Mouse (Mus musculus) cerebellum, adult 2 months (tissue): ENCODE data around the gene Lmx1b.

ENCODE experiments used
- CTCF ChIP-seq: fragments of 200-500 bp; IDR thresholded peaks from 2 replicates; pipeline ENCODE4 v1.5.1; 2011; ENCODE audit warnings: low read depth, mild to moderate bottlenecking, control low read depth, low read length, moderate library complexity, borderline replicate concordance; ENCODE audit not compliant: insufficient read depth
- POLR2A ChIP-seq: fragments of 200-500 bp; IDR thresholded peaks from 2 replicates; pipeline ENCODE4 v1.6.1; 2011; ENCODE audit warnings: low read length, control low read depth, borderline replicate concordance; ENCODE audit not compliant: insufficient read depth

DNA sequence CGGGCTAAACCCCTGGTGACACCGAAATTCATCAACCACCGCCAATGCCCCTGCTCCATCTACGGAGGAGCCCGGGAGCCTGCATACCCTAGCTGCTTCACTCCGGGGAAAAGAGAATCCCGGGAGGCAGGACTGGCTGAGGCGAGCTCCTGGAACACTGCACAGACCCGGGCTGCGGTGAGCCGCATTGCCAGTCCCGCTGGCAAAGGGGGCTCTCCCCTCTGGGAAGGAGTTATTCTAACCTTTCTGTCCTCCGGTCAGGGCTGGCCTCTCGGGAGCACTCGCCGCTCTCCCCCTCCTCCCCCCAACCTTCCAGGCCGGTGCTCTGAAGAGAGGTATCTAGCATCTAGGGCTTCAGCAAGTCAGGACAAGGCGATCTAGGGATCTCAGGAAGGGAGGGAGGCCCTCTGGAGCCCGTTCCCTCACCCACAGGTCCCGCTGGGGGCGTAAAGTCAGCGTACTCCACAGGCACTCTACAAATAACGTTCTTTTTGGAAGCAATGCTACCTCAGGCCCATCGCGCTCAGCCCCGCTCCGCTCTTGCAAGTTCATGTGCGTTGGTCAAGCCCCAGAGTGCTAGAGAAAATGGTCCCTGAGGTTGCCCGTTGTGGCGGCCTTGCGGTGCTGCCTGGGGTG, 8.5 kb downstream of the Lmx1b start:
- no peak for TF ChIP-seq CTCF
- TF ChIP-seq POLR2A, result no peak
